Mouse (Mus musculus): Measurements from ENCODE around the gene Lman2l. TPM values are rescaled to one million over a fixed set of nuclear protein-coding genes. Genes with fewer than 3 reads are reported as not detected.

Lman2l gene
- 29.3 and 36.4 TPM in 2 replicates for polyA plus RNA-seq (2014; fragmentation: Nextera tagmentation; extraction: Ambion mirVana)

DNA sequence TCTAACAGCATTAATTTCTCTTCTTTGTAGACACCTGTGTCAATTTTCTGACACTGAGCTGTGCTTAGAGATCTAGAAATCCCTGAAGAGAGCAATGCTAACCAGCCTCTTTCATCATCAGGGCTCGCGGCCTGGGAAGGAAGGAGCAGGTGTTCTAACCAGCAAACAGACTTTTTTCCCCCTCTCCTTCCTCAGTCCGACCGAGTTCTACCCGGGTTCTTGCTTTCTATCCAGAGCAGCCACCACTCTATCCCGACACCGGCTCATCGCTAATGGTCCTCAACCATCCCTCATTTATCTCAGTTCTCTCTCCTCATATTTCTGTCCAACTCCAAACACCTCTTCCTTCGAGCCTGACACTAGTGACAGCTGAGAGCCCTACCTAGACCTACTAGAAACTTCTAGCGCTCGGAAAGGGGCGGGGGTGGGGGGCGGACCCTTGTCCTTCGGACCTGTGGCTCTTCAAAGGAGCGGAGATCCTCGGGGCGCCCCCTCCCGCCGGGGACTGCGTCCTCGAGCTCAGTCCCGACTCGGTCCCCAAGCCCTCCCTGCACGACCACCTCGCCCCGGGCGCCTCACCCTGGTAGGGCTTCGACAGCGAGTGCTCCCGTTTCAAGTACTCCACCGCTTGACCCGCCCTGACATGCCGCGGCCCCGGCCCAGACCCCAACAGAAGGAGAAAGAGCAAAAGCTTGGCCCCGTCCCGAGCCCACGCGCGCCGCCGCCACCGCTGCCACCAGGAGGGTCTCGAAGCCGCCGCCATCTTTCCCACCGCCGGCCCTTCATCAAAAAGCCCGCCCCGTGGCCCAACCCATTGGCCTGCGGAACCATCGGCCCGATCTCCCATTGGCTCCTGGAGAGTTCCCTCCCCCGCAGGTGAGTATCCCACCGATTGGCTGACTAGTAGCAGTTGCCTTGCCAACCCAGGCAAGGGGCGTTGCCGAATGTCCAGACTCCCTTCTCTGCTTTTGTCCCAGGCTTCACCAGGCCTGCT, at the start of gene Lman2l:
Lman2l (minus strand) TSS at position 801 of the 994 bp plus-strand sequence.
- H3K4me2 ChIP-seq (ENCODE audit: low read depth, severe bottlenecking) = peak within 1 kb of the TSS; percentile 59
- peaks cover 4% of the 10 kb centered on the region; the same call in 1 of the 2 replicates for H3K4me1 ChIP-seq (ENCODE audit: control insufficient read depth, insufficient read depth, low read length)
- H3K4me3 ChIP-seq (ENCODE audit: low read depth, low read length) = peak within 1 kb of the TSS; percentile 78
- WGBS = under 1% methylated on average over 52 of the region's 57 CpGs
- H3K9ac ChIP-seq (ENCODE audit: low read length) = peak within 1 kb of the TSS; percentile 80
- peak within 1 kb of the TSS; percentile 72 for H3K27ac ChIP-seq (replicated peaks; ENCODE audit: low read depth, low read length)
- ATAC-seq (ENCODE audit: insufficient number of reproducible peaks, low FRiP score, low TSS enrichment, low read depth) = peak; percentile 99
- no peaks in the 10 kb centered on the region for H3K27me3 ChIP-seq (ENCODE audit: control insufficient read depth, insufficient read depth, low read length)
- H3K9me3 ChIP-seq (ENCODE audit: control insufficient read depth, low read length) = no peaks in the 10 kb centered on the region
- H3K36me3 ChIP-seq (ENCODE audit: control insufficient read depth, insufficient read depth, low read length) = no peaks in the 10 kb centered on the region; the same call in 1 of the 2 replicates
- peak; percentile 97 for DNase-seq (ENCODE audit: low spot score)

DNA sequence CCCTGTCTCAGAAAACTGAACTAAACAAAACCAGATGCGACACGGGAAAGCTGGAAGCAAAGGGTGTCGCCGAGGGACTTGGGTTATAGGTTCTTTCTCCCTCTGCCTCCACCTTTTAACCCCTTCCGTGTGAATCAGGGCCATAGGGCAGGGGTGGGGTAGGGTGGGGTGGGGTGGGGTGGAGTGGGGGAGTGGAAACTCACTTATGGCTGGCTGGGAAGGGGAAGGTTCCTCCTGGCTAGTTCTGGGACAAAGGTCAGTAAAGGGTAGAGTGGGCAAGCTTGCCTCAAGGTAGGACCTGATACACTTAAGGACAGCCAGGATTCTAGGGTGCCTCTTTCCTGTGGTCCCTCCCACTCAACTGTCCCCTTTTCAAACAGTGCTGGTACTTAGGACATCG, 48.2 kb upstream of the Lman2l start:
- ATAC-seq (ENCODE audit: insufficient number of reproducible peaks, low FRiP score, low TSS enrichment, low read depth) (no peak), DNase-seq (ENCODE audit: low spot score) (no peak)
- Histone ChIP-seq H3K9me3 (ENCODE audit: control insufficient read depth, low read length) (no peaks in the 10 kb centered on the region), H3K36me3 (ENCODE audit: control insufficient read depth, insufficient read depth, low read length) (no peaks in the 10 kb centered on the region; the same call in 1 of the 2 replicates), H3K4me3 (ENCODE audit: low read depth, low read length) (no peak overlapping the region), H3K9ac (ENCODE audit: low read length) (no peak overlapping the region), H3K4me2 (ENCODE audit: low read depth, severe bottlenecking) (no peak overlapping the region), H3K27ac (replicated peaks; ENCODE audit: low read depth, low read length) (no peak overlapping the region), H3K27me3 (ENCODE audit: control insufficient read depth, insufficient read depth, low read length) (no peaks in the 10 kb centered on the region), H3K4me1 (ENCODE audit: control insufficient read depth, insufficient read depth, low read length) (peaks cover 15% of the 10 kb centered on the region)
- 31% methylated on average over 6 of the region's 6 CpGs for WGBS

DNA sequence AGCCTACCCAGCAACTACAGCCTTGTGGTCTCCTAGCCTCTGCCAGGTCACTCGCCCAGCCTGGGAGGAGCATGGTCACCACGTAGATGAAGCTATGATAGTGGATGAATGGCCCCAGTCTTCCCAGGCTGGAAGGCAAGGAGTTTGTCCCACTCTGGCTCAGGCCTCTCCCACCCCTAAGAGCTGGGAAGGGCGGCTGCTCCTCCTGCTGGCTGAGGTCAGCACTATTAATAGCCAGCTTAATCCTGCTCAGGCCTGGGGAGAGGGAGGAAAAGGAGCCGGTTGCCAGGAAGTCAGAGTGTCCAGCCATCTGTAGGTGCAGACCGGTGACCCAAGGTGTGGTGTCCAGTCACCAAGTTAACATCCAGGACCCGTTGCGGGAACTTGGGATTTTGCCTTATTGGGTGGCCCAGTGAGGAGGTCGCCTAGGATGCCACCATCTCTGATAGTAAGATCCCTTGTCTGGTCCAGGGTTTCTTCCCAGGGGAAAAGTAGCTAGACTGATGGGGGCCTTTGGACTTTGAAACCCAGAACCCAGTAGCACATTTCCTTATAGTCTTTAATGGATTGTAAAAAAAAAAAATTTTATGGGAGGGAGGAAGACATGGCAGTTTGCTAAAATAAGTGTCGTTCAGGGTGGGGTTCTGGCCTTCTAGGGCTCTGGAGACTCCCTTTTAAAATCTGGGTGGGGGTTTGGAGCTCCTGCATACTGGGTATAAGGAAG, 47.5 kb upstream of the Lman2l start:
- Histone ChIP-seq H3K27ac (replicated peaks; ENCODE audit: low read depth, low read length) (no peak overlapping the region), H3K27me3 (ENCODE audit: control insufficient read depth, insufficient read depth, low read length) (no peaks in the 10 kb centered on the region), H3K9ac (ENCODE audit: low read length) (no peak overlapping the region; the same call in 1 of the 2 replicates), H3K4me1 (ENCODE audit: control insufficient read depth, insufficient read depth, low read length) (peaks cover 15% of the 10 kb centered on the region), H3K4me2 (ENCODE audit: low read depth, severe bottlenecking) (no peak overlapping the region), H3K36me3 (ENCODE audit: control insufficient read depth, insufficient read depth, low read length) (no peaks in the 10 kb centered on the region), H3K9me3 (ENCODE audit: control insufficient read depth, low read length) (no peaks in the 10 kb centered on the region), H3K4me3 (ENCODE audit: low read depth, low read length) (no peak overlapping the region)
- WGBS = 45% methylated on average over 9 of the region's 9 CpGs
- DNase-seq (ENCODE audit: low spot score) = peak; percentile 69
- peak; percentile 61 for ATAC-seq (ENCODE audit: insufficient number of reproducible peaks, low FRiP score, low TSS enrichment, low read depth)

DNA sequence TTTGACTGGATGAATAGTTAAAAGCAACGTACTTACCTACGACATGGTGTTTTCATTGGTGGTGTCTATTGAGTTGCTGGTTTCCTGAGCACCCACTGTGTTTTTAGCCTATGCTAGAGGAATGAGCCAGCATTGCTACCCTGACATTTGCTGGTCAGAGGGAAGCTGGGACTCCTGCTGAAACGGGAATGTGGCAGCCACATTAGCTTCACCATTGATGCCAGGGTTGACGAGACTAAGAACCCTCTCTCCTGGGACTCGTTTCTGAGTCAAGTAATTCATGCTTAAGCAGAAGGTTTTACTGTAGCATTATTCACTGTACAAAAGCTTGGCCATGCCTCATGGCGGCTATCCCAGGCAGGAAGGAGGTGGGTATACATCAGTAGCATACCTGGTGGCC, 44.6 kb upstream of the Lman2l start:
- WGBS = 79% methylated on average over 6 of the region's 6 CpGs
- Histone ChIP-seq H3K4me3 (ENCODE audit: low read depth, low read length) (no peak overlapping the region), H3K4me1 (ENCODE audit: control insufficient read depth, insufficient read depth, low read length) (peaks cover 15% of the 10 kb centered on the region), H3K4me2 (ENCODE audit: low read depth, severe bottlenecking) (no peak overlapping the region), H3K27me3 (ENCODE audit: control insufficient read depth, insufficient read depth, low read length) (no peaks in the 10 kb centered on the region), H3K36me3 (ENCODE audit: control insufficient read depth, insufficient read depth, low read length) (no peaks in the 10 kb centered on the region), H3K9me3 (ENCODE audit: control insufficient read depth, low read length) (no peaks in the 10 kb centered on the region), H3K9ac (ENCODE audit: low read length) (no peak overlapping the region), H3K27ac (replicated peaks; ENCODE audit: low read depth, low read length) (no peak overlapping the region)
- no peak for DNase-seq (ENCODE audit: low spot score)
- ATAC-seq (ENCODE audit: insufficient number of reproducible peaks, low FRiP score, low TSS enrichment, low read depth) = no peak

DNA sequence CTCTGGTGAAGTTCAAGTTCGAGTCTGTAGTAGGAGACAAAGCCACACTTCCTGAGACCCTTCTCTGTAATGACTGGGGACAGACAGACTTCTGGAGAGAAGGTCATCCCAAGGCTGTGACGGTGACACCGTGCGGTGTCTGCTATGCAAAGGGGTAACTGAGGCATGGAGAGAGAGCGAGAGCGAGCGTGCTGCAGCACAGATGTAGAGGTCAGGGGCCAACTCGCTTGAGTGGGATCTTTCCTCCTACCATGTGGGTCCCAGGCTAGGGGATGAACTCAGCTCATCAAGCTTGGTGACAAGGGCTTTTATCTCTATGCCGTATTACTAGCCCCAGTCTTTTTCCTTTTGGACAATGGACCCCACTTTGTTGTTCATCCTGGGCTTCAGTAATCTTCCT, 42.0 kb upstream of the Lman2l start:
- H3K4me2 ChIP-seq (ENCODE audit: low read depth, severe bottlenecking) = no peak overlapping the region
- ATAC-seq (ENCODE audit: insufficient number of reproducible peaks, low FRiP score, low TSS enrichment, low read depth) = no peak
- no peaks in the 10 kb centered on the region for H3K36me3 ChIP-seq (ENCODE audit: control insufficient read depth, insufficient read depth, low read length)
- no peaks in the 10 kb centered on the region for H3K4me1 ChIP-seq (ENCODE audit: control insufficient read depth, insufficient read depth, low read length)
- H3K9ac ChIP-seq (ENCODE audit: low read length) = no peak overlapping the region
- no peaks in the 10 kb centered on the region for H3K27me3 ChIP-seq (ENCODE audit: control insufficient read depth, insufficient read depth, low read length)
- no peak for DNase-seq (ENCODE audit: low spot score)
- no peak overlapping the region for H3K4me3 ChIP-seq (ENCODE audit: low read depth, low read length)
- H3K27ac ChIP-seq (replicated peaks; ENCODE audit: low read depth, low read length) = no peak overlapping the region
- 93% methylated on average over 9 of the region's 9 CpGs for WGBS
- H3K9me3 ChIP-seq (ENCODE audit: control insufficient read depth, low read length) = no peaks in the 10 kb centered on the region

DNA sequence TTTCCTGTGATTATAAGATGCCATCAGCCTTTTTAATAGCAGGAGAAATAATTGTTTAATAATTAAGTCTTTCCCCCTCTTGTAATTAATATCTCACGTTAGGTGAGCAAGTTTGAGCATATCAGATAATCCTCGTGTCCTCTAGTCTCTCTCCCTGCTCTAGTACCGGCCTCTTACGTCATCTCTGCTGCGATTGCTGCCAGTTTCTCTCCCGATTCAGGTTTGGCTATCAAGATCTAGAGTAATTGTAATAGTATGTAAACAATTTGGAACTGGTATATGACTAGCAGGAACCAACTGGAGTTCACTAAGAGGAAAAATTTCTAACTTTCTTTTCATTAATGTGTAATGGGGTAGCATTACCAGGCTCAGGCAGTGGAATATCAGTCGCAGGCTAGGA, 40.0 kb upstream of the Lman2l start:
- Histone ChIP-seq H3K4me2 (ENCODE audit: low read depth, severe bottlenecking) (no peak overlapping the region), H3K4me1 (ENCODE audit: control insufficient read depth, insufficient read depth, low read length) (no peaks in the 10 kb centered on the region), H3K27me3 (ENCODE audit: control insufficient read depth, insufficient read depth, low read length) (no peaks in the 10 kb centered on the region), H3K36me3 (ENCODE audit: control insufficient read depth, insufficient read depth, low read length) (no peaks in the 10 kb centered on the region), H3K9me3 (ENCODE audit: control insufficient read depth, low read length) (no peaks in the 10 kb centered on the region), H3K9ac (ENCODE audit: low read length) (no peak overlapping the region), H3K27ac (replicated peaks; ENCODE audit: low read depth, low read length) (no peak overlapping the region), H3K4me3 (ENCODE audit: low read depth, low read length) (no peak overlapping the region)
- DNase-seq (ENCODE audit: low spot score) (no peak), ATAC-seq (ENCODE audit: insufficient number of reproducible peaks, low FRiP score, low TSS enrichment, low read depth) (no peak)
- 90% methylated on average over 7 of the region's 7 CpGs for WGBS

DNA sequence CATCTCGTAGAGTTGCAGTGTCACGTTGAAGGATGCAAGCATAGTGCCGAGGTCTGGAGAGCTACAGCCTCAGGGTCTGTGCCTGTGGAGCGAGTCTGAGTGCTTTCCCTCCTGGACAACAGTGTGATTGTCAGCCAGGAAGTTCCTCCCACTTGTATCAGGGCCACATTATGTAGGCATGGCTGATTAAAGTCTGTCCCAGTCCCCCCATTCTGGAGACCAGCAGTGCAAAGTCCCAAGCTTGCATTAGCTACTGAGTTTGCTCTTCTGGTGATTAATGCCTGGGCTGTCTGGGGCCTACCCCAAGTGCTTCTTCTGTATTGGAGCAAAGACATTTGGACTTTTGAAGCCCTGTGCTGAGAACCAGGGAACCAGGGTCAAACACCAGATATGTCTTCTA, 38.8 kb upstream of the Lman2l start:
- Histone ChIP-seq H3K27ac (replicated peaks; ENCODE audit: low read depth, low read length) (no peak overlapping the region), H3K27me3 (ENCODE audit: control insufficient read depth, insufficient read depth, low read length) (no peaks in the 10 kb centered on the region), H3K4me2 (ENCODE audit: low read depth, severe bottlenecking) (no peak overlapping the region), H3K9ac (ENCODE audit: low read length) (no peak overlapping the region), H3K4me1 (ENCODE audit: control insufficient read depth, insufficient read depth, low read length) (no peaks in the 10 kb centered on the region), H3K4me3 (ENCODE audit: low read depth, low read length) (no peak overlapping the region), H3K9me3 (ENCODE audit: control insufficient read depth, low read length) (no peaks in the 10 kb centered on the region), H3K36me3 (ENCODE audit: control insufficient read depth, insufficient read depth, low read length) (no peaks in the 10 kb centered on the region)
- WGBS = 79% methylated on average over 4 of the region's 4 CpGs
- ATAC-seq (ENCODE audit: insufficient number of reproducible peaks, low FRiP score, low TSS enrichment, low read depth) (no peak), DNase-seq (ENCODE audit: low spot score) (no peak)
